Mouse (Mus musculus) kidney, embryonic 14.5 days (tissue): ENCODE data around the gene Ptpn3. TPM values are rescaled to one million over a fixed set of nuclear protein-coding genes. Genes with fewer than 3 reads are reported as not detected.

Experiments
- ATAC-seq: fragments of 200-750 bp; cut with Nextera tagmentation; 2 replicates; pipeline ENCODE4 v1.8.0; 2017; ENCODE audit warnings: moderate number of reproducible peaks, mild to moderate bottlenecking, moderate TSS enrichment, moderate library complexity; ENCODE audit not compliant: low FRiP score, low TSS enrichment
- H3K27ac ChIP-seq: fragments of 300-500 bp; sonication (generic); 2 replicates; pipeline ENCODE4 v1.5.1; 2014; ENCODE audit warnings: low read depth, mild to moderate bottlenecking, low read length, moderate library complexity, mixed read lengths
- H3K27me3 ChIP-seq: fragments of 300-500 bp; sonication (generic); 2 replicates; pipeline ENCODE4 v1.6.1; 2014; ENCODE audit warnings: mild to moderate bottlenecking, low read length; ENCODE audit not compliant: control insufficient read depth, insufficient read depth
- H3K36me3 ChIP-seq: fragments of 300-500 bp; sonication (generic); 2 replicates; pipeline ENCODE4 v1.6.1; 2014; ENCODE audit warnings: low read length, mixed read lengths; ENCODE audit not compliant: control insufficient read depth, insufficient read depth
- H3K4me1 ChIP-seq: fragments of 300-500 bp; sonication (generic); 2 replicates; pipeline ENCODE4 v1.6.1; 2014; ENCODE audit warnings: low read length, mixed read lengths; ENCODE audit not compliant: control insufficient read depth, insufficient read depth
- H3K4me2 ChIP-seq: fragments of 300-500 bp; sonication (generic); replicated peaks from 2 replicates; pipeline ENCODE4 v1.6.1; 2014; ENCODE audit warnings: low read depth, mild to moderate bottlenecking, low read length
- H3K4me3 ChIP-seq: fragments of 300-500 bp; sonication (generic); 2 replicates; pipeline ENCODE4 v1.5.1; 2014; ENCODE audit warnings: mild to moderate bottlenecking, low read length
- H3K9ac ChIP-seq: fragments of 300-500 bp; sonication (generic); 2 replicates; pipeline ENCODE4 v1.6.1; 2014; ENCODE audit warnings: low read depth, mild to moderate bottlenecking, low read length, moderate library complexity
- H3K9me3 ChIP-seq: fragments of 300-500 bp; sonication (generic); 2 replicates; pipeline ENCODE4 v1.6.1; 2016; ENCODE audit warnings: low read length; ENCODE audit not compliant: control insufficient read depth
- WGBS: fragments of 180-500 bp; shearing (Covaris S2); extraction: QIAGEN DNeasy Blood & Tissue Kit; methylation state at CpG from one replicate; pipeline ENCODE4 v1.1.7; 2014; 5-methylcytosine and 5-hydroxymethylcytosine counted together
- polyA plus RNA-seq: library from polyadenylated mRNA; unstranded; fragments of >200 nt; fragmentation: Nextera tagmentation; extraction: Ambion mirVana; gene quantifications from 2 replicates; pipeline ENCODE4 v1.2.1, GENCODE M21; 2014

The Ptpn3 gene
- polyA plus RNA-seq, 1 experiment from 2014 or later: 17.0 TPM

GRCm38 (mm10) chr4:57153068-57153835, 148.4 kb downstream of the Ptpn3 start:
- H3K4me2 ChIP-seq: peak overlapping the region; percentile 30; the same call in 1 of the 2 replicates
- H3K4me3 ChIP-seq: no peak overlapping the region
- no peaks in the 10 kb centered on the region for H3K9me3 ChIP-seq
- no peaks in the 10 kb centered on the region for H3K27me3 ChIP-seq
- peak overlapping the region; percentile 37; the same call in 1 of the 2 replicates for H3K9ac ChIP-seq
- WGBS: 7% methylated on average over 9 of the region's 9 CpGs
- no peaks in the 10 kb centered on the region for H3K36me3 ChIP-seq
- peaks cover 10% of the 10 kb centered on the region; the same call in 1 of the 2 replicates for H3K4me1 ChIP-seq
- peak overlapping the region; percentile 37; the same call in 1 of the 2 replicates for H3K27ac ChIP-seq
- ATAC-seq: peak; percentile 65; the same call in 1 of the 2 replicates

- H3K4me2 ChIP-seq: no peak overlapping the region
- no peak overlapping the region for H3K27ac ChIP-seq
- no peaks in the 10 kb centered on the region for H3K9me3 ChIP-seq
- H3K4me3 ChIP-seq: no peak overlapping the region
- H3K4me1 ChIP-seq: peaks cover under 1% of the 10 kb centered on the region; the same call in 1 of the 2 replicates
- H3K27me3 ChIP-seq: no peaks in the 10 kb centered on the region; the same call in 1 of the 2 replicates
- 72% methylated on average over 3 of the region's 3 CpGs for WGBS
- H3K9ac ChIP-seq: no peak overlapping the region
- ATAC-seq: no peak
- no peaks in the 10 kb centered on the region for H3K36me3 ChIP-seq
Measured at GRCm38 (mm10) chr4:57148182-57148581, 153.5 kb downstream of the Ptpn3 start.

- Histone ChIP-seq H3K27ac (no peak within 1 kb of the TSS), H3K27me3 (peaks cover 19% of the 10 kb centered on the region), H3K36me3 (no peaks in the 10 kb centered on the region), H3K4me2 (peak within 1 kb of the TSS; percentile 96), H3K9ac (peak within 1 kb of the TSS; percentile 69), H3K4me3 (peak within 1 kb of the TSS; percentile 59), H3K4me1 (peaks cover 23% of the 10 kb centered on the region), H3K9me3 (no peaks in the 10 kb centered on the region)
- under 1% methylated on average over 74 of the region's 142 CpGs for WGBS
- peak; percentile 88 for ATAC-seq
Measured at GRCm38 (mm10) chr4:57143026-57143937, 158.4 kb downstream of the Ptpn3 start, which contains the start of gene Epb41l4b. Gene Epb41l4b (minus strand): TSS chr4:57143437.

GRCm38 (mm10) chr4:57142374-57143025, 159.1 kb downstream of the Ptpn3 start:
- H3K4me3 ChIP-seq: peak overlapping the region; percentile 59
- peaks cover 19% of the 10 kb centered on the region for H3K27me3 ChIP-seq
- no peak for ATAC-seq
- no peaks in the 10 kb centered on the region for H3K36me3 ChIP-seq
- peak overlapping the region; percentile 96 for H3K4me2 ChIP-seq
- no peaks in the 10 kb centered on the region for H3K9me3 ChIP-seq
- under 1% methylated on average over 37 of the region's 43 CpGs for WGBS
- H3K9ac ChIP-seq: peak overlapping the region; percentile 69
- H3K27ac ChIP-seq: no peak overlapping the region
- H3K4me1 ChIP-seq: peaks cover 29% of the 10 kb centered on the region

GRCm38 (mm10) chr4:57141908-57142361, 159.7 kb downstream of the Ptpn3 start:
- H3K27ac ChIP-seq: no peak overlapping the region
- WGBS: 4% methylated on average over 26 of the region's 26 CpGs
- no peak for ATAC-seq
- H3K4me1 ChIP-seq: peaks cover 31% of the 10 kb centered on the region
- H3K4me3 ChIP-seq: peak overlapping the region; percentile 59
- no peaks in the 10 kb centered on the region for H3K36me3 ChIP-seq
- H3K4me2 ChIP-seq: peak overlapping the region; percentile 96
- peak overlapping the region; percentile 69; the same call in 1 of the 2 replicates for H3K9ac ChIP-seq
- H3K27me3 ChIP-seq: peaks cover 19% of the 10 kb centered on the region
- no peaks in the 10 kb centered on the region for H3K9me3 ChIP-seq

GRCm38 (mm10) chr4:57140992-57141717, 160.5 kb downstream of the Ptpn3 start:
- Histone ChIP-seq H3K4me3 (peak overlapping the region; percentile 59; the same call in 1 of the 2 replicates), H3K36me3 (no peaks in the 10 kb centered on the region), H3K9ac (no peak overlapping the region), H3K27me3 (peaks cover 19% of the 10 kb centered on the region), H3K4me1 (peaks cover 31% of the 10 kb centered on the region), H3K27ac (no peak overlapping the region), H3K9me3 (no peaks in the 10 kb centered on the region), H3K4me2 (peak overlapping the region; percentile 96; the same call in 1 of the 2 replicates)
- 8% methylated on average over 15 of the region's 15 CpGs for WGBS
- no peak for ATAC-seq
